Mouse (Mus musculus) embryonic fibroblast, embryonic 13.5 days (primary cell): ENCODE data around the gene Gm26602. TPM values are rescaled to one million over a fixed set of nuclear protein-coding genes. Genes with fewer than 3 reads are reported as not detected.
"Not testable (repeated sequence)": the region's sequence is repeated elsewhere in the genome, so short reads cannot be mapped to it uniquely, and the experiment has no call there.

Experiments
- H3K27ac ChIP-seq: 2 replicates; pipeline ENCODE4 v1.5.1; 2012; ENCODE audit warnings: low read length, control low read depth, inconsistent platforms; ENCODE audit not compliant: insufficient read depth
- H3K4me1 ChIP-seq: 2 replicates; pipeline ENCODE4 v1.6.1; 2011; ENCODE audit warnings: low read length; ENCODE audit not compliant: control insufficient read depth, insufficient read depth
- H3K4me3 ChIP-seq: 2 replicates; pipeline ENCODE4 v1.5.1; 2011; ENCODE audit warnings: mild to moderate bottlenecking, control low read depth, low read length; ENCODE audit not compliant: insufficient read depth
- CTCF ChIP-seq: IDR thresholded peaks from 2 replicates; pipeline ENCODE4 v1.5.1; 2011; ENCODE audit warnings: mild to moderate bottlenecking, control low read depth, low read length, moderate library complexity, borderline replicate concordance; ENCODE audit not compliant: insufficient read depth
- POLR2A ChIP-seq: IDR thresholded peaks from 2 replicates; pipeline ENCODE4 v1.6.1; 2011; ENCODE audit warnings: low read depth, mild to moderate bottlenecking, control low read depth, low read length, moderate library complexity
- polyA plus RNA-seq: library from polyadenylated mRNA; stranded (reverse); fragments of >200 nt; gene quantifications from 2 replicates; pipeline ENCODE4 v1.2.4, GENCODE M21; 2011; ENCODE audit warnings: low read depth; ENCODE audit not compliant: missing spikeins, insufficient read length

The Gm26602 gene
- polyA plus RNA-seq, 1 experiment: not detected

DNA sequence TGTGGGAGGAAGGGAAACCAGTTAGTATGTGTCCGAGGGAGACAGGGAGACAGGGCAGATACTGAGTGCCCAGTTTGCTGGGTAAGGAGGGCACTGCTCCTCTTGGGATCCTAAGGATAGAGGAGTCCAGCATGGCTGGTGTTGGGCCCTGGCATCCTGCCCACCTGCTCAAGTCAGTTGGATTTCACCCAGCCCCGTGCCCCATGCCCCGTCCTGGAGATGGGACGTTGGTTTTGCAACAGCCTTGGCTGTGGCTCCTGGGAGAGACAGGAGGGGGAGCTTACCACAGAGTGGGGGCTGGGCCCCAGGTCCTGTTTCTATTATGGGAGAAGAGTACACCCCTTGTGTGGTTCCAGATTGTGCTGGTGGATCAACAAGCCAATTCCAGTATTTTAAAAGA lies 26.2 kb upstream of the Gm26602 start:
- Histone ChIP-seq H3K4me3 (no peak overlapping the region), H3K4me1 (no peaks in the 10 kb centered on the region), H3K27ac (no peak overlapping the region)
- no peak for TF ChIP-seq CTCF
- no peak for TF ChIP-seq POLR2A

GRCm38 (mm10) chr10:79884938-79885337 lies 25.7 kb upstream of the Gm26602 start:
- not testable (repeated sequence) for H3K4me1 ChIP-seq, H3K27ac ChIP-seq, H3K4me3 ChIP-seq

DNA sequence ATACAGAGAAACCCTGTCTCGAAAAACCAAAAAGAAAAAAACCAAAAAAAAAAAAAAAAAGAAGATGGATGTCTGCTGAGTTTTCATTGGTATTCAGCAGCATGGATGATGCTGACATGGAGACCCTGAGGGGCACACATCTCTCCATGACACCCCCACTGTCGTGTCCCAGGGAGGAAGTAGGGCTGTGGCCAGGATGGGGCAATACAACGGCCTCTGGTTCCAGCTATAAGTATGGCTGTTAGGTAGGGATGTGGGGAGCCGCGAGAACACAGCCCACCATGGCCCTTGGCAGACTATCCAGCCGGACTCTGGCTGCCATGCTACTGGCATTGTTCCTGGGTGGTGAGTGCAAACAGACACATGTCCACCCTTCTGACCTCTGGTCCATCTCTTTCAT lies 24.6 kb upstream of the Gm26602 start, which contains the start of gene Elane:
Gene Elane, plus strand, starts transcription at position 194 of the 400 bp plus-strand sequence.
- Histone ChIP-seq H3K4me1 (no peaks in the 10 kb centered on the region), H3K4me3 (no peak within 1 kb of the TSS), H3K27ac (no peak within 1 kb of the TSS)
- no peak for TF ChIP-seq CTCF
- no peak for TF ChIP-seq POLR2A

- Histone ChIP-seq H3K27ac (no peak overlapping the region), H3K4me1 (no peaks in the 10 kb centered on the region), H3K4me3 (no peak overlapping the region)
- TF ChIP-seq CTCF (no peak), POLR2A (no peak)
Observed at GRCm38 (mm10) chr10:79886611-79887010, 24.0 kb upstream of the Gm26602 start.

- Histone ChIP-seq H3K4me1 (no peaks in the 10 kb centered on the region), H3K27ac (no peak overlapping the region), H3K4me3 (no peak overlapping the region)
- no peak for TF ChIP-seq POLR2A
- no peak for TF ChIP-seq CTCF
Observed at GRCm38 (mm10) chr10:79889386-79889785, 21.3 kb upstream of the Gm26602 start.

DNA sequence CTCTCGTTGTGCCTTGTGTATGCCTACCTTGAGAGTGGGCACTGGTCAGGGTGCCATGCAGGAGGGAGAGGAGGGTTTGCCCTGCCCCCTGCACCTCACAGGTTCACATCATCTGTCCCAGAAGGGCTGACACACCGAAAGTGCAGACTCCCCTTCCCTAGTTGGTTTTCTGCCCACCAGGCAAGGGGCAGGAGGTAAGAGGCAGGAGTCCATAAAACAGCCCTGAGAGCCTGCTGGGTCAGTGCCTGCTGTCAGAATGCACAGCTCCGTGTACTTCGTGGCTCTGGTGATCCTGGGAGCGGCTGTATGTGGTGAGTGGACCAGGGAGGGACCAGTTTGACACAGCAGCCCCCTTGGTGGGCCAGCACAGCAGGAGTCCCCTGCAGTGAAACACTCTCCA lies 20.0 kb upstream of the Gm26602 start, which contains the start of gene Cfd:
Gene Cfd, plus strand, starts transcription at position 184 of the 400 bp plus-strand sequence.
- H3K27ac ChIP-seq: no peak within 1 kb of the TSS
- H3K4me3 ChIP-seq: no peak within 1 kb of the TSS
- H3K4me1 ChIP-seq: no peaks in the 10 kb centered on the region
- TF ChIP-seq POLR2A (no peak), CTCF (no peak)

- TF ChIP-seq CTCF: peak; percentile 64
- H3K4me1 ChIP-seq, H3K4me3 ChIP-seq, H3K27ac ChIP-seq: not testable (repeated sequence)
Observed at GRCm38 (mm10) chr10:79892451-79893118, 18.1 kb upstream of the Gm26602 start.

- H3K4me3 ChIP-seq: no peak overlapping the region
- no peak overlapping the region for H3K27ac ChIP-seq
- H3K4me1 ChIP-seq: no peaks in the 10 kb centered on the region
- TF ChIP-seq CTCF (no peak), POLR2A (no peak)
Observed at GRCm38 (mm10) chr10:79896306-79896705, 14.3 kb upstream of the Gm26602 start.

DNA sequence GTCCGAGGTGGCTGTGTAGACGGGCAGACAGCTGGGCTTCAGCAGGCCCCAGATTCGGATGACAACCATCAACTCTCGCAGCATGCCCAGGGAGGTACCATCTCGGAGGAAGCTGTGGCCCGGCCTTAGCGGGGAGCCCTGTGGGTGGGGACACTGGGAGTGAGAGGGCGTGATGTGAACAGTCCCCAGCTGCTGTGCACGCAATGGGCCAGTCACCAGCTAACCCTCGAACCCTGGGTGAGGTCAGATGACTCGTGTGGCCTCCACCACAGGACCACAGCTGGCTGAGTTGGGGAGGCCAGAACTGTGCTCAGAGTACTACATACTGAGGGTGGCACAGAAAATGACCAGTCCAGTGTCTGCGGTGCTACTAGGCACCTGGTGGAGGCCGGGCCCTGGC lies 13.8 kb upstream of the Gm26602 start:
- Histone ChIP-seq H3K4me1 (no peaks in the 10 kb centered on the region), H3K27ac (no peak overlapping the region), H3K4me3 (no peak overlapping the region)
- TF ChIP-seq CTCF: no peak
- no peak for TF ChIP-seq POLR2A

GRCm38 (mm10) chr10:79897316-79898245 lies 13.1 kb upstream of the Gm26602 start:
- Histone ChIP-seq H3K27ac (no peak overlapping the region), H3K4me1 (no peaks in the 10 kb centered on the region), H3K4me3 (no peak overlapping the region)
- TF ChIP-seq POLR2A: no peak
- no peak for TF ChIP-seq CTCF
